Mouse (Mus musculus) myocyte (in vitro differentiated cells): ENCODE measurements around the gene Gcnt3. TPM values are rescaled to one million over a fixed set of nuclear protein-coding genes. Genes with fewer than 3 reads are reported as not detected.

Experiments
- H3K27me3 ChIP-seq: one replicate; pipeline ENCODE4 v1.6.1; 2011; ENCODE audit not compliant: control insufficient read depth, insufficient read depth, insufficient read length
- H3K36me3 ChIP-seq: one replicate; pipeline ENCODE4 v1.6.1; 2011; ENCODE audit not compliant: control insufficient read depth, insufficient read depth
- H3K4me2 ChIP-seq: one replicate; pipeline ENCODE4 v1.6.1; 2011; ENCODE audit warnings: low read depth, control low read depth
- H3K4me3 ChIP-seq: one replicate; pipeline ENCODE4 v1.5.1; 2011; ENCODE audit warnings: mild to moderate bottlenecking, control low read depth, moderate library complexity
- H3K79me2 ChIP-seq: one replicate; pipeline ENCODE4 v1.6.1; 2011; ENCODE audit not compliant: control insufficient read depth, insufficient read depth
- H3ac ChIP-seq: one replicate; pipeline ENCODE4 v1.6.1; 2011; ENCODE audit not compliant: control insufficient read depth, insufficient read length
- CEBPB ChIP-seq: IDR thresholded peaks from 2 replicates; pipeline ENCODE4 v1.6.1; 2011; ENCODE audit warnings: mild to moderate bottlenecking, moderate library complexity; ENCODE audit not compliant: poor library complexity, insufficient read depth, severe bottlenecking
- E2F4 ChIP-seq: IDR thresholded peaks from one replicate; pipeline ENCODE4 v1.6.1; 2011; ENCODE audit warnings: mild to moderate bottlenecking, control low read depth, moderate library complexity; ENCODE audit not compliant: insufficient read depth
- MAX ChIP-seq: IDR thresholded peaks from one replicate; pipeline ENCODE4 v1.6.1; 2011; ENCODE audit warnings: low read depth, mild to moderate bottlenecking, control low read depth
- MYOD1 ChIP-seq, 3 experiments: IDR thresholded peaks; one replicate each; pipeline ENCODE4 v1.6.1; 2011; ENCODE audit warnings: control low read depth in 2 of 3, low read depth in 2 of 3, mild to moderate bottlenecking in 2 of 3, moderate library complexity in 1 of 3; ENCODE audit not compliant: insufficient read length in 2 of 3, control insufficient read depth in 1 of 3
- MYOG ChIP-seq, 3 experiments: IDR thresholded peaks; one replicate each; pipeline ENCODE4 v1.6.1; 2011; ENCODE audit warnings: control low read depth in 2 of 3, low read depth in 2 of 3, mild to moderate bottlenecking in 2 of 3; ENCODE audit not compliant: insufficient read length in 2 of 3, control insufficient read depth in 1 of 3, insufficient read depth in 1 of 3
- POLR2A ChIP-seq: IDR thresholded peaks from one replicate; pipeline ENCODE4 v1.6.1; 2011; ENCODE audit warnings: low read depth, mild to moderate bottlenecking, control low read depth, moderate library complexity; ENCODE audit not compliant: insufficient read length
- POLR2AphosphoS2 ChIP-seq: IDR thresholded peaks from one replicate; pipeline ENCODE4 v1.6.1; 2011; ENCODE audit warnings: low read depth, control low read depth; ENCODE audit not compliant: insufficient read length
- REST ChIP-seq: IDR thresholded peaks from one replicate; pipeline ENCODE4 v1.6.1; 2011; ENCODE audit warnings: mild to moderate bottlenecking, control low read depth, moderate library complexity; ENCODE audit not compliant: insufficient read depth, insufficient read length
- SRF ChIP-seq: IDR thresholded peaks from one replicate; pipeline ENCODE4 v1.6.1; 2011; ENCODE audit warnings: low read depth; ENCODE audit not compliant: control insufficient read depth, insufficient read length
- TCF12 ChIP-seq: IDR thresholded peaks from one replicate; pipeline ENCODE4 v1.6.1; 2011; ENCODE audit warnings: mild to moderate bottlenecking, control low read depth; ENCODE audit not compliant: poor library complexity, insufficient read depth, severe bottlenecking
- TCF3 ChIP-seq: IDR thresholded peaks from one replicate; pipeline ENCODE4 v1.6.1; 2011; ENCODE audit warnings: low read depth, control low read depth; ENCODE audit not compliant: insufficient read length
- USF1 ChIP-seq: IDR thresholded peaks from one replicate; pipeline ENCODE4 v1.6.1; 2011; ENCODE audit warnings: low read depth, mild to moderate bottlenecking, control low read depth, moderate library complexity
- polyA plus RNA-seq: library from polyadenylated mRNA; unstranded; fragments of >200 nt; fragmentation: generic; extraction: Trizol; gene quantifications from one replicate; pipeline ENCODE4 v1.2.1, GENCODE M21; 2012; ENCODE audit warnings: missing spikeins

Gcnt3 gene
- polyA plus RNA-seq, 1 experiment: 0.05 TPM

DNA sequence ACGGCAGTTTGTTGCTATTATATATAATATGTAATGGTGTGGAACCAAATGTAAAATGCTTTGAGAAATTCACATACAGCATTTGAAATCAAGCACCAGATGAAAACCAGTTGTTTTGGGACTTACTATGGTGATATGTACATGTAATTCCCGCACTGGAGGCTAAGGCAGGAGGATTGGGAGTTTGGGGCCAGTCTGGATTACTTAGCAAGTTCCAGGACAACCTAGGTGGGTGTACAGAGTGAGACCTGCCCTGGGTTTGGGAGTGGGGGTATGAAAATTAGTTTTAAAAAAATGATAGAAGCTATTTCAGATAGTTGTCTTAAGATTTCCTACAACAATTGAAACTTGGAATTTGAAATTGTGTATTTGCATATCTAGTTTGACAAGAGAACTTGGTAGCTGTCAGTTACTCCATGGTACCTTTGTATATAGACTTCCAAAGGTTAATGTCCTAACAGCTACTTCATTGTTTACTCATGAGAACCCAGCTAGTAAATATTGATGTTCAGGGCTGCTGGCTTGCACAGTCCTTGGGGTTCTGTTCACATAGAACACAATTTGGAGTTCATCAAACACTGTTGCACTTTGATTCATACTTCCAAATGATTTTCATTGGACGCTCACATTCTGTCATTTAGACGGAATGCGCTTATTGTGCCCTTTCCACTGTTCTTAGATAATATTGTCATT is 27.0 kb downstream of the Gcnt3 start:
- peaks cover 50% of the 10 kb centered on the region for H3K36me3 ChIP-seq
- H3K4me2 ChIP-seq: no peak overlapping the region
- H3K79me2 ChIP-seq: peaks cover 27% of the 10 kb centered on the region
- TF ChIP-seq MAX (no peak), REST (no peak), MYOD1 (IDR thresholded peaks at IDR 0.05; ENCODE audit: control insufficient read depth in 1 of 3, insufficient read length in 2 of 3, low read depth in 2 of 3) (no peak), SRF (no peak), USF1 (no peak), TCF12 (no peak), E2F4 (no peak), POLR2AphosphoS2 (no peak), TCF3 (no peak), POLR2A (no peak), CEBPB (no peak), MYOG (IDR thresholded peaks at IDR 0.05; ENCODE audit: control insufficient read depth in 1 of 3, insufficient read depth in 1 of 3, insufficient read length in 2 of 3, low read depth in 2 of 3) (no peak)
- H3ac ChIP-seq: no peak overlapping the region
- no peak overlapping the region for H3K4me3 ChIP-seq
- H3K27me3 ChIP-seq: no peaks in the 10 kb centered on the region

DNA sequence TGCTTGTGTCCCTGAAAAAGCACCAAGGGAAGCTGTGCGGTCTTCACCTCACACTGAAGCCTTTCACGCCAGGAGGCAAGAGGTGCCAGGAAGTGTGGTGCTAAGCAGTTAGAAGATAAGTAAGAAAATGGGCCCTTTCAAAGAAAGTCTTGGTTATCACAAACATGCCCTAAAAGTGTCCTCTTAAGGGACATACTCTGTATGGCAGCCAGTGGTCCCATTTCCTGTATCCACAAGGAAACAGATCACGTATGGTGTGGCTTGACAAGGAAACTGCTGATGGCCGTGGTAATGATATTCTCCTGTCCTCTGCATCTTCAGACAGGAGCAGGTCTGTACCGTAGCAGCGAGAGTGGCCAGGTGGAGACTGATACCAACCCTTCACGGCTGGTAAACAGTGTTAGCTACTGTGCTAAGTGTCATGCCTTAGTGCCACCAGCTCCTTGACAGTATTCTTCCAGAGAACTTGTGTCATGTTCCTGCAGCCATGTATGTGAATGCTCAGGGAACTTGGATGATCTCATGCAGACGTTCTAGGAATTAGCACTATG is 28.1 kb downstream of the Gcnt3 start:
- no peaks in the 10 kb centered on the region for H3K27me3 ChIP-seq
- no peak overlapping the region for H3K4me3 ChIP-seq
- H3K36me3 ChIP-seq: peaks cover 55% of the 10 kb centered on the region
- H3K4me2 ChIP-seq: no peak overlapping the region
- H3ac ChIP-seq: no peak overlapping the region
- peaks cover 22% of the 10 kb centered on the region for H3K79me2 ChIP-seq
- TF ChIP-seq POLR2AphosphoS2 (no peak), TCF12 (no peak), TCF3 (no peak), USF1 (no peak), CEBPB (no peak), POLR2A (no peak), E2F4 (no peak), MYOG (IDR thresholded peaks at IDR 0.05; ENCODE audit: control insufficient read depth in 1 of 3, insufficient read depth in 1 of 3, insufficient read length in 2 of 3, low read depth in 2 of 3) (no peak), REST (no peak), MAX (no peak), SRF (no peak), MYOD1 (IDR thresholded peaks at IDR 0.05; ENCODE audit: control insufficient read depth in 1 of 3, insufficient read length in 2 of 3, low read depth in 2 of 3) (no peak)

DNA sequence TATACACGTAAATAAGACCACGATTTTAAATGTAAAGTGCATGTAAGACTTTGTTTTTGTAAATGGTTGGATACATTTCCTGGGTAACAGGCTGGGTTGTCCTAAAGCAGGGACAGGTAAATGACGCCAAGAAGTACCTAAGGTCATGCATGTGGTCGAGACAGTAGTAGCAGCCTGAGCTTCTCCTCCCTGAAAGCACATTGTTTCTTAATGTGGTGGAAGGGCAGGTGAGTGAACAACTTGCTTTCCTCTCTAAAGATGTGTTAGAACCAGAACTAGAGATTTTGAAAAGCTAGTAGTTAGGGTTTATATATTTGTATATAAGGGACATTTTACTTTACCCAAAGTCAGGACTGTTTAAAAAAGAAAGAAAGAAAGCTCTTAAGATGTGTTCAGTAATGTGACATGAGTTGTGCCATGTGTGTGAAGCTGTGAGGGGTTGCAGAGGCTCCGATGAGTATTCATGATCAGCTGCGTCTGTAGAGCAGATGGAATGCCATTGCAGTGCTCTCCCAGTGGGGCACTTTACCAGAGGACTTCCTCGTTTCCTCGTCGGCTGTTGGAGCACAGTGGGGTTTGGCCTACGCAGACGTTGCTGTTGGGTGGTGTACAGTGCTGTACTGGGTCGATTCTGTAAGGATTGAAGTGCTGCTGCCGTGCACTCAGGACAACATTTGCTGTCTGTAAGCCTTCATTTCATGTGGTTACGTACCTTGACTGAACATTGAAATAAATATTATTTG is 30.2 kb downstream of the Gcnt3 start:
- Histone ChIP-seq H3ac (no peak overlapping the region), H3K36me3 (peaks cover 76% of the 10 kb centered on the region), H3K27me3 (no peaks in the 10 kb centered on the region), H3K4me3 (no peak overlapping the region), H3K79me2 (peaks cover under 1% of the 10 kb centered on the region), H3K4me2 (no peak overlapping the region)
- no peak for TF ChIP-seq POLR2AphosphoS2
- no peak for TF ChIP-seq POLR2A
- no peak for TF ChIP-seq USF1
- no peak for TF ChIP-seq REST
- no peak for TF ChIP-seq TCF12
- TF ChIP-seq CEBPB: no peak

DNA sequence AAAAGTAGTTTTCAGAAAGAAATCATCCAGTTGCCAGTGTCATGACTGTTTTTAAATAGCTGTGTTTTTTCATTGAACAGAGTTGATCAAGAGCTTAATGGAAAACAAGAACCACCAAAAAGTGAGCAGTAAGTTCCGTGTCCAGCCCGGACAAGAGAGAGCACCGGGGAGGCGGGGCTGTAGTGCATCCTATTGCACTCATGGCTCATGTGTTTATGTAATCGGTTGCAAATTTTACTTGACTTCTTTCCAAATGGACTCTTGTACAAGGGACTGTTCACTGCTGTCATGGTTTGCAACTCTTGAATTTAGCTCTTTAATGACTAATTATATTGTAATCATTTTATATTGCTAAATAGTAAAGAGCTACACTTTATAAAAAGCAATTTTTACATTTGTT is 30.9 kb downstream of the Gcnt3 start:
- H3K4me2 ChIP-seq: no peak overlapping the region
- H3K36me3 ChIP-seq: peaks cover 83% of the 10 kb centered on the region
- H3K4me3 ChIP-seq: no peak overlapping the region
- no peak overlapping the region for H3ac ChIP-seq
- H3K79me2 ChIP-seq: no peaks in the 10 kb centered on the region
- no peaks in the 10 kb centered on the region for H3K27me3 ChIP-seq
- no peak for TF ChIP-seq MYOD1 (IDR thresholded peaks at IDR 0.05; ENCODE audit: control insufficient read depth in 1 of 3, insufficient read length in 2 of 3, low read depth in 2 of 3)
- TF ChIP-seq POLR2AphosphoS2: no peak
- no peak for TF ChIP-seq SRF
- no peak for TF ChIP-seq TCF12
- TF ChIP-seq MYOG (IDR thresholded peaks at IDR 0.05; ENCODE audit: control insufficient read depth in 1 of 3, insufficient read depth in 1 of 3, insufficient read length in 2 of 3, low read depth in 2 of 3): no peak
- TF ChIP-seq TCF3: no peak
- no peak for TF ChIP-seq REST
- TF ChIP-seq USF1: no peak
- no peak for TF ChIP-seq POLR2A
- no peak for TF ChIP-seq E2F4
- TF ChIP-seq MAX: no peak
- TF ChIP-seq CEBPB: no peak
